Mouse (Mus musculus): ENCODE results near the gene Lztfl1. TPM values are rescaled to one million over a fixed set of nuclear protein-coding genes. Genes with fewer than 3 reads are reported as not detected.

The Lztfl1 gene
- polyA plus RNA-seq (2014; fragmentation: Nextera tagmentation; extraction: Ambion mirVana), result 66.4 and 68.2 TPM in 2 replicates

GRCm38 (mm10) chr9:123717186-123718008, at the start of gene Lztfl1:
Gene Lztfl1, minus strand, starts transcription at chr9:123717697.
- Histone ChIP-seq H3K4me2 (replicated peaks; ENCODE audit: low read depth, low read length) (peak within 1 kb of the TSS; percentile 67), H3K9ac (replicated peaks; ENCODE audit: low read depth, low read length) (peak within 1 kb of the TSS; percentile 69), H3K36me3 (ENCODE audit: control insufficient read depth, insufficient read depth, low read length) (no peaks in the 10 kb centered on the region), H3K27ac (ENCODE audit: low read length) (peak within 1 kb of the TSS; percentile 58; the same call in 1 of the 2 replicates), H3K4me1 (ENCODE audit: control insufficient read depth, insufficient read depth, low read length) (peaks cover 5% of the 10 kb centered on the region), H3K4me3 (ENCODE audit: low read depth, low read length) (peak within 1 kb of the TSS; percentile 89), H3K9me3 (ENCODE audit: control insufficient read depth, low read depth, low read length) (no peaks in the 10 kb centered on the region), H3K27me3 (ENCODE audit: control insufficient read depth, insufficient read depth, low read length) (no peaks in the 10 kb centered on the region)
- peak; percentile 100 for ATAC-seq (ENCODE audit: insufficient number of reproducible peaks, insufficient read depth, low FRiP score, low read depth)
- under 1% methylated on average over 52 of the region's 55 CpGs for WGBS

GRCm38 (mm10) chr9:123766996-123767395, 49.5 kb upstream of the Lztfl1 start:
- H3K4me3 ChIP-seq (ENCODE audit: low read depth, low read length), result no peak overlapping the region
- ATAC-seq (ENCODE audit: insufficient number of reproducible peaks, insufficient read depth, low FRiP score, low read depth), result no peak
- H3K9me3 ChIP-seq (ENCODE audit: control insufficient read depth, low read depth, low read length), result no peaks in the 10 kb centered on the region
- 81% methylated on average over 3 of the region's 3 CpGs for WGBS
- no peak overlapping the region for H3K4me2 ChIP-seq (replicated peaks; ENCODE audit: low read depth, low read length)
- no peak overlapping the region for H3K9ac ChIP-seq (replicated peaks; ENCODE audit: low read depth, low read length)
- no peaks in the 10 kb centered on the region for H3K36me3 ChIP-seq (ENCODE audit: control insufficient read depth, insufficient read depth, low read length)
- H3K27me3 ChIP-seq (ENCODE audit: control insufficient read depth, insufficient read depth, low read length), result no peaks in the 10 kb centered on the region
- no peak overlapping the region for H3K27ac ChIP-seq (ENCODE audit: low read length)
- no peaks in the 10 kb centered on the region for H3K4me1 ChIP-seq (ENCODE audit: control insufficient read depth, insufficient read depth, low read length)

- Histone ChIP-seq H3K4me3 (ENCODE audit: low read depth, low read length) (no peak overlapping the region), H3K4me2 (replicated peaks; ENCODE audit: low read depth, low read length) (no peak overlapping the region), H3K9ac (replicated peaks; ENCODE audit: low read depth, low read length) (no peak overlapping the region), H3K9me3 (ENCODE audit: control insufficient read depth, low read depth, low read length) (no peaks in the 10 kb centered on the region), H3K27ac (ENCODE audit: low read length) (no peak overlapping the region), H3K4me1 (ENCODE audit: control insufficient read depth, insufficient read depth, low read length) (no peaks in the 10 kb centered on the region), H3K27me3 (ENCODE audit: control insufficient read depth, insufficient read depth, low read length) (no peaks in the 10 kb centered on the region), H3K36me3 (ENCODE audit: control insufficient read depth, insufficient read depth, low read length) (no peaks in the 10 kb centered on the region)
- WGBS, result 79% methylated on average over 3 of the region's 3 CpGs
- ATAC-seq (ENCODE audit: insufficient number of reproducible peaks, insufficient read depth, low FRiP score, low read depth), result no peak
Measured at GRCm38 (mm10) chr9:123763771-123764170, 46.3 kb upstream of the Lztfl1 start.

- H3K4me1 ChIP-seq (ENCODE audit: control insufficient read depth, insufficient read depth, low read length), result no peaks in the 10 kb centered on the region
- ATAC-seq (ENCODE audit: insufficient number of reproducible peaks, insufficient read depth, low FRiP score, low read depth), result no peak
- no peaks in the 10 kb centered on the region for H3K27me3 ChIP-seq (ENCODE audit: control insufficient read depth, insufficient read depth, low read length)
- no peak overlapping the region for H3K4me3 ChIP-seq (ENCODE audit: low read depth, low read length)
- H3K9me3 ChIP-seq (ENCODE audit: control insufficient read depth, low read depth, low read length), result no peaks in the 10 kb centered on the region
- WGBS, result 76% methylated on average over 4 of the region's 4 CpGs
- no peak overlapping the region for H3K27ac ChIP-seq (ENCODE audit: low read length)
- no peak overlapping the region for H3K4me2 ChIP-seq (replicated peaks; ENCODE audit: low read depth, low read length)
- no peaks in the 10 kb centered on the region for H3K36me3 ChIP-seq (ENCODE audit: control insufficient read depth, insufficient read depth, low read length)
- no peak overlapping the region for H3K9ac ChIP-seq (replicated peaks; ENCODE audit: low read depth, low read length)
Measured at GRCm38 (mm10) chr9:123762886-123763285, 45.4 kb upstream of the Lztfl1 start.

- Histone ChIP-seq H3K4me2 (replicated peaks; ENCODE audit: low read depth, low read length) (no peak overlapping the region), H3K4me3 (ENCODE audit: low read depth, low read length) (no peak overlapping the region), H3K27me3 (ENCODE audit: control insufficient read depth, insufficient read depth, low read length) (no peaks in the 10 kb centered on the region), H3K9me3 (ENCODE audit: control insufficient read depth, low read depth, low read length) (no peaks in the 10 kb centered on the region), H3K9ac (replicated peaks; ENCODE audit: low read depth, low read length) (no peak overlapping the region), H3K36me3 (ENCODE audit: control insufficient read depth, insufficient read depth, low read length) (no peaks in the 10 kb centered on the region), H3K4me1 (ENCODE audit: control insufficient read depth, insufficient read depth, low read length) (no peaks in the 10 kb centered on the region), H3K27ac (ENCODE audit: low read length) (no peak overlapping the region)
- 84% methylated on average over 3 of the region's 3 CpGs for WGBS
- no peak for ATAC-seq (ENCODE audit: insufficient number of reproducible peaks, insufficient read depth, low FRiP score, low read depth)
Measured at GRCm38 (mm10) chr9:123760806-123761205, 43.3 kb upstream of the Lztfl1 start.

- Histone ChIP-seq H3K9me3 (ENCODE audit: control insufficient read depth, low read depth, low read length) (no peaks in the 10 kb centered on the region), H3K4me3 (ENCODE audit: low read depth, low read length) (no peak overlapping the region), H3K36me3 (ENCODE audit: control insufficient read depth, insufficient read depth, low read length) (no peaks in the 10 kb centered on the region), H3K9ac (replicated peaks; ENCODE audit: low read depth, low read length) (no peak overlapping the region), H3K4me2 (replicated peaks; ENCODE audit: low read depth, low read length) (no peak overlapping the region), H3K4me1 (ENCODE audit: control insufficient read depth, insufficient read depth, low read length) (no peaks in the 10 kb centered on the region), H3K27ac (ENCODE audit: low read length) (no peak overlapping the region), H3K27me3 (ENCODE audit: control insufficient read depth, insufficient read depth, low read length) (no peaks in the 10 kb centered on the region)
- ATAC-seq (ENCODE audit: insufficient number of reproducible peaks, insufficient read depth, low FRiP score, low read depth), result no peak
- WGBS, result 71% methylated on average over 4 of the region's 4 CpGs
Measured at GRCm38 (mm10) chr9:123758645-123759044, 41.1 kb upstream of the Lztfl1 start.

GRCm38 (mm10) chr9:123758156-123758555, 40.7 kb upstream of the Lztfl1 start:
- Histone ChIP-seq H3K9me3 (ENCODE audit: control insufficient read depth, low read depth, low read length) (no peaks in the 10 kb centered on the region), H3K27me3 (ENCODE audit: control insufficient read depth, insufficient read depth, low read length) (no peaks in the 10 kb centered on the region), H3K4me3 (ENCODE audit: low read depth, low read length) (no peak overlapping the region), H3K9ac (replicated peaks; ENCODE audit: low read depth, low read length) (no peak overlapping the region), H3K27ac (ENCODE audit: low read length) (no peak overlapping the region), H3K4me1 (ENCODE audit: control insufficient read depth, insufficient read depth, low read length) (no peaks in the 10 kb centered on the region), H3K4me2 (replicated peaks; ENCODE audit: low read depth, low read length) (no peak overlapping the region), H3K36me3 (ENCODE audit: control insufficient read depth, insufficient read depth, low read length) (no peaks in the 10 kb centered on the region)
- 84% methylated on average over 1 of the region's 1 CpGs for WGBS
- no peak for ATAC-seq (ENCODE audit: insufficient number of reproducible peaks, insufficient read depth, low FRiP score, low read depth)

- Histone ChIP-seq H3K27me3 (ENCODE audit: control insufficient read depth, insufficient read depth, low read length) (no peaks in the 10 kb centered on the region), H3K9ac (replicated peaks; ENCODE audit: low read depth, low read length) (no peak overlapping the region), H3K4me1 (ENCODE audit: control insufficient read depth, insufficient read depth, low read length) (no peaks in the 10 kb centered on the region), H3K4me2 (replicated peaks; ENCODE audit: low read depth, low read length) (no peak overlapping the region), H3K4me3 (ENCODE audit: low read depth, low read length) (no peak overlapping the region), H3K9me3 (ENCODE audit: control insufficient read depth, low read depth, low read length) (no peaks in the 10 kb centered on the region), H3K27ac (ENCODE audit: low read length) (no peak overlapping the region), H3K36me3 (ENCODE audit: control insufficient read depth, insufficient read depth, low read length) (no peaks in the 10 kb centered on the region)
- no peak for ATAC-seq (ENCODE audit: insufficient number of reproducible peaks, insufficient read depth, low FRiP score, low read depth)
- WGBS, result 57% methylated on average over 2 of the region's 2 CpGs
Measured at GRCm38 (mm10) chr9:123757326-123757725, 39.8 kb upstream of the Lztfl1 start.

- 69% methylated on average over 3 of the region's 3 CpGs for WGBS
- H3K27ac ChIP-seq (ENCODE audit: low read length), result no peak overlapping the region
- H3K36me3 ChIP-seq (ENCODE audit: control insufficient read depth, insufficient read depth, low read length), result no peaks in the 10 kb centered on the region
- no peak overlapping the region for H3K9ac ChIP-seq (replicated peaks; ENCODE audit: low read depth, low read length)
- H3K9me3 ChIP-seq (ENCODE audit: control insufficient read depth, low read depth, low read length), result no peaks in the 10 kb centered on the region
- no peak for ATAC-seq (ENCODE audit: insufficient number of reproducible peaks, insufficient read depth, low FRiP score, low read depth)
- H3K4me2 ChIP-seq (replicated peaks; ENCODE audit: low read depth, low read length), result no peak overlapping the region
- H3K4me3 ChIP-seq (ENCODE audit: low read depth, low read length), result no peak overlapping the region
- no peaks in the 10 kb centered on the region for H3K4me1 ChIP-seq (ENCODE audit: control insufficient read depth, insufficient read depth, low read length)
- no peaks in the 10 kb centered on the region for H3K27me3 ChIP-seq (ENCODE audit: control insufficient read depth, insufficient read depth, low read length)
Measured at GRCm38 (mm10) chr9:123756752-123757151, 39.3 kb upstream of the Lztfl1 start.

Measured in stomach, embryonic 14.5 days (tissue).